Mouse (Mus musculus): ENCODE measurements around the gene Ppp1cc. TPM values are rescaled to one million over a fixed set of nuclear protein-coding genes. Genes with fewer than 3 reads are reported as not detected.

The Ppp1cc gene
- polyA plus RNA-seq, 1 experiment from 2014 or later, result 264 TPM

Other genes with a start within 250 kb of the Ppp1cc start
- 2.4 and 3.6 TPM in 2 replicates for gene Cux2, start 108.2 kb upstream of the Ppp1cc start, polyA plus RNA-seq (2015; fragmentation: Nextera tagmentation; extraction: Ambion mirVana)
- gene Myl2, start 57.3 kb upstream of the Ppp1cc start, polyA plus RNA-seq (2015; fragmentation: Nextera tagmentation; extraction: Ambion mirVana), result 30.4 and 142 TPM in 2 replicates
- gene Ccdc63, start 17.5 kb upstream of the Ppp1cc start, polyA plus RNA-seq (2015; fragmentation: Nextera tagmentation; extraction: Ambion mirVana), result not detected in 2 replicates
- gene Hvcn1, start 48.5 kb downstream of the Ppp1cc start, polyA plus RNA-seq (2015; fragmentation: Nextera tagmentation; extraction: Ambion mirVana), result 4.0 and 4.7 TPM in 2 replicates
- 6.3 and 7.0 TPM in 2 replicates for gene Tctn1, start 106.2 kb downstream of the Ppp1cc start, polyA plus RNA-seq (2015; fragmentation: Nextera tagmentation; extraction: Ambion mirVana)
- 7.6 and 8.7 TPM in 2 replicates for gene Pptc7, start 126.1 kb downstream of the Ppp1cc start, polyA plus RNA-seq (2015; fragmentation: Nextera tagmentation; extraction: Ambion mirVana)
- gene Rad9b, start 196.0 kb downstream of the Ppp1cc start, polyA plus RNA-seq (2015; fragmentation: Nextera tagmentation; extraction: Ambion mirVana), result 7.7 and 9.2 TPM in 2 replicates
- 211 and 224 TPM in 2 replicates for gene Vps29, start 196.1 kb downstream of the Ppp1cc start, polyA plus RNA-seq (2015; fragmentation: Nextera tagmentation; extraction: Ambion mirVana)
- 70.5 and 70.7 TPM in 2 replicates for gene Gpn3, start 213.6 kb downstream of the Ppp1cc start, polyA plus RNA-seq (2015; fragmentation: Nextera tagmentation; extraction: Ambion mirVana)
- 72.4 and 74.9 TPM in 2 replicates for gene Fam216a, start 214.1 kb downstream of the Ppp1cc start, polyA plus RNA-seq (2015; fragmentation: Nextera tagmentation; extraction: Ambion mirVana)
- 152 and 160 TPM in 2 replicates for gene Arpc3, start 233.6 kb downstream of the Ppp1cc start, polyA plus RNA-seq (2015; fragmentation: Nextera tagmentation; extraction: Ambion mirVana)

Data from lung, embryonic 15.5 days (tissue).